ENCODE assay signal across 8 mouse cellular contexts in genomic region chr13:86046254-86046951, GRCm38 (mm10). TPM values are rescaled to one million over a fixed set of nuclear protein-coding genes. Genes with fewer than 3 reads are reported as not detected.
A peak's percentile ranks its signal among the peaks of the same experiment; 100 is the strongest.
DNase-seq lines count a peak whose midpoint lies in the region; ATAC-seq and TF ChIP-seq lines count a peak whose summit lies in the region.

Gene Cox7c (minus strand): TSS chr13:86046904.

- under 1% methylated on average over 51 of the region's 51 CpGs for WGBS in hindbrain, embryonic 10.5 days
- WGBS in lung, postnatal 0 days = under 1% methylated on average over 51 of the region's 51 CpGs

- 0 out of 2 replicates have a peak, but pooled peaks cover 2% of the 10 kb centered on the region for H3K4me1 ChIP-seq in hindbrain, embryonic 10.5 days (replicated peaks)
- H3K4me1 ChIP-seq in lung, postnatal 0 days (ENCODE audit: insufficient read depth, low read depth, low read length) = no peaks in the 10 kb centered on the region

- H3K9ac ChIP-seq in lung, postnatal 0 days (replicated peaks; ENCODE audit: low read depth) = peak within 1 kb of the TSS; percentile 71

- H3K4me2 ChIP-seq in lung, postnatal 0 days (replicated peaks; ENCODE audit: low read depth, low read length) = peak within 1 kb of the TSS; percentile 63

- no peak for TF ChIP-seq EP300 in lung, postnatal 0 days (IDR thresholded peaks at IDR 0.05)

- peak; percentile 93 for DNase-seq in MN1 (ENCODE audit: low spot score)
- DNase-seq in cerebellum, adult 9-10 months = peak; percentile 92
- DNase-seq in hindbrain, embryonic 10.5 days (ENCODE audit: low spot score) = peak; percentile 86
- DNase-seq in layer of hippocampus, adult 9-11 months = peak; percentile 92
- DNase-seq in lung, postnatal 0 days (ENCODE audit: low spot score) = peak; percentile 98
- DNase-seq in ovary, postnatal 14 days (ENCODE audit: low spot score) = peak; percentile 59
- peak; percentile 86 for DNase-seq in thymus, postnatal 14 days

- H3K4me3 ChIP-seq in hindbrain, embryonic 10.5 days = peak within 1 kb of the TSS; percentile 95
- peak within 1 kb of the TSS; percentile 60 for H3K4me3 ChIP-seq in lung, postnatal 0 days (ENCODE audit: low read depth, low read length)

- H3K27ac ChIP-seq in hindbrain, embryonic 10.5 days = peak within 1 kb of the TSS; percentile 99
- H3K27ac ChIP-seq in lung, postnatal 0 days (ENCODE audit: low read length) = peak within 1 kb of the TSS; percentile 86

- peak; percentile 100 for ATAC-seq in frontal cortex, adult (ENCODE audit: low TSS enrichment)
- peak; percentile 100 for ATAC-seq in lung, postnatal 0 days

- no peaks in the 10 kb centered on the region for H3K9me3 ChIP-seq in hindbrain, embryonic 10.5 days
- H3K9me3 ChIP-seq in lung, postnatal 0 days (ENCODE audit: low read length) = no peaks in the 10 kb centered on the region

- peaks cover 33% of the 10 kb centered on the region for H3K36me3 ChIP-seq in hindbrain, embryonic 10.5 days
- H3K36me3 ChIP-seq in lung, postnatal 0 days (ENCODE audit: insufficient read depth, low read length) = no peaks in the 10 kb centered on the region

- no peaks in the 10 kb centered on the region for H3K27me3 ChIP-seq in hindbrain, embryonic 10.5 days (ENCODE audit: insufficient read depth, poor library complexity, severe bottlenecking)
- H3K27me3 ChIP-seq in lung, postnatal 0 days (replicated peaks; ENCODE audit: insufficient read depth, low read length) = no peaks in the 10 kb centered on the region

- TF ChIP-seq CTCF in lung, postnatal 0 days (IDR thresholded peaks at IDR 0.05) = no peak

RNA-seq across cellular contexts. Expression of gene Cox7c, which starts in this region (rescaled TPM):
- 623 and 650 TPM in 2 replicates for polyA plus RNA-seq in hindbrain, embryonic 10.5 days (2016; fragmentation: Nextera tagmentation; extraction: Ambion mirVana)
- 548 and 578 TPM in 2 replicates for polyA plus RNA-seq in lung, postnatal 0 days (2015; fragmentation: Nextera tagmentation; extraction: Ambion mirVana)

Comparison
In these comparisons a context has a peak if more than half of its experiments do, and no peak if none do; other contexts are left out.
1. Peak in every context shown above with its lines: DNase-seq, ATAC-seq, H3K4me3 ChIP-seq and H3K27ac ChIP-seq.